19 mouse cellular contexts compared by ENCODE assay signal in the genomic region with DNA sequence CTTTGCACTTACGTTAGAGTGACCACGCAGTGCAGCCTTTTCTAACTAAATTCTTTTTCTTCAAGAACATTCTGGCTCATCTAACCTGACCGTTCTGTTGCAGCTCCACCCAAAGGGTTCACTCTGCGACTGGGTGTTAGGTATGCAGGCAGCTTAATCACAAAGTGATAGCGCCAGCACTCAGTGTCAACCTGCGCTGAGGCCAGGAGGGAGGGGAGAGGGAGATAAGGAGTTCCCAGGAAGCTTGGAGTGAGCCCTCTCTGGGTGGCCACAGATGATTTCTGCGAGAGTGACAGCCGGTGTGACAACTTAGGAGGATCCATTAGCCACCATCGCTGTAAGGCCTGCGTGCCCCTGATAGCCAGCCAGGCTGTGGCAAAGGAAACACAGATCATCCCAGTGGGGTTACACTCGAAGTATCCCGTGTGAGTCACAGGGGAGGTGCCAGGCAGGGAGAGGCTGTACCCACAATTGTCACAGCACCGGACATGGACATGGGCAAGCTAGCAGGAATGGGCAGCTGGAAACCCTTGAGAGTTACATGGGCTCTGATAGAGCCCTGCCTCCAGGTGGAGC. TPM values are rescaled to one million over a fixed set of nuclear protein-coding genes. Genes with fewer than 3 reads are reported as not detected.
DNase-seq lines count a peak whose midpoint lies in the region; ATAC-seq and TF ChIP-seq lines count a peak whose summit lies in the region.
"Had no signal": no experiment of that assay in that cellular context is flagged by ENCODE, and none has a peak within 500 bp of the region (broad histone marks: within the 10 kb centered on the region; RNA-seq: fewer than 3 reads in every experiment).

No protein-coding gene starts in this region.

- intact Hi-C loops in gastrocnemius, adult 2 months (cut with DNase I): no loop called here
- intact Hi-C loops in gastrocnemius, postnatal 36 days (cut with DNase I): no loop called here

- DNase-seq in gastrocnemius, adult 2 months: no peak
- DNase-seq in gastrocnemius, adult 18-20 months (ENCODE audit: low spot score): no peak
- peak; percentile 38 for DNase-seq in 3134 (ENCODE audit: extremely low read depth, insufficient read length, low spot score)
- DNase-seq in gastrocnemius, postnatal 36 days: no peak
- DNase-seq: cerebellum, adult 9-10 months; embryo, embryonic 11 days; gastrocnemius, postnatal 25 days; kidney, adult 2 months; kidney, postnatal 36 days; lung, postnatal 36 days; retina, postnatal 1 day had no signal

- ATAC-seq in heart, embryonic 16.5 days (replicated peaks; ENCODE audit: extremely low read depth, insufficient read depth, low FRiP score): no peak; the same call in 1 of the 2 replicates
- ATAC-seq in kidney, embryonic 14.5 days (ENCODE audit: low FRiP score, low TSS enrichment): no peak
- ATAC-seq: forebrain, embryonic 16.5 days had no signal

- peak overlapping the region; percentile 20 for H3K27ac ChIP-seq in gastrocnemius, adult 2 months
- H3K27ac ChIP-seq in heart, embryonic 16.5 days (ENCODE audit: low read length): peak overlapping the region; percentile 14; the same call in 1 of the 2 replicates
- peak overlapping the region; percentile 89 for H3K27ac ChIP-seq in small intestine, adult 2 months (ENCODE audit: insufficient read depth, low read depth, low read length)
- H3K27ac ChIP-seq in kidney, embryonic 14.5 days (ENCODE audit: low read depth, low read length): no peak overlapping the region
- H3K27ac ChIP-seq: hindbrain, embryonic 12.5 days had no signal

- no peaks in the 10 kb centered on the region for H3K9me3 ChIP-seq in heart, embryonic 16.5 days (replicated peaks; ENCODE audit: control insufficient read depth, low read length)
- no peaks in the 10 kb centered on the region for H3K9me3 ChIP-seq in kidney, embryonic 14.5 days (ENCODE audit: control insufficient read depth, low read length)
- H3K9me3 ChIP-seq: hindbrain, embryonic 12.5 days had no signal

- TF ChIP-seq POLR2A in small intestine, adult 2 months (IDR thresholded peaks at IDR 0.05; ENCODE audit: low read depth, low read length): peak; percentile 11; the same call in 1 of the 2 replicates

- 36% methylated on average over 13 of the region's 13 CpGs for WGBS in heart, embryonic 16.5 days
- 28% methylated on average over 13 of the region's 13 CpGs for WGBS in small intestine, adult 2 months
- 94% methylated on average over 13 of the region's 13 CpGs for WGBS in kidney, embryonic 14.5 days

- H3K36me3 ChIP-seq in heart, embryonic 16.5 days (ENCODE audit: control insufficient read depth, insufficient read depth): peaks cover 8% of the 10 kb centered on the region; the same call in 1 of the 2 replicates
- H3K36me3 ChIP-seq in small intestine, adult 2 months (ENCODE audit: control insufficient read depth, insufficient read depth, low read length): peaks cover 2% of the 10 kb centered on the region; the same call in 1 of the 2 replicates
- peaks cover 76% of the 10 kb centered on the region for H3K36me3 ChIP-seq in kidney, embryonic 14.5 days (ENCODE audit: control insufficient read depth, insufficient read depth, low read length)

- 0 out of 2 replicates have a peak, but pooled peaks cover 2% of the 10 kb centered on the region for H3K27me3 ChIP-seq in heart, embryonic 16.5 days (ENCODE audit: control insufficient read depth, insufficient read depth, low read length)
- H3K27me3 ChIP-seq in small intestine, adult 2 months (ENCODE audit: control insufficient read depth, insufficient read depth, low read length): no peaks in the 10 kb centered on the region
- H3K27me3 ChIP-seq in kidney, embryonic 14.5 days (ENCODE audit: control insufficient read depth, insufficient read depth, low read length): no peaks in the 10 kb centered on the region
- H3K27me3 ChIP-seq: hindbrain, embryonic 12.5 days had no signal

- no peak overlapping the region for H3K4me3 ChIP-seq in gastrocnemius, adult 2 months
- H3K4me3 ChIP-seq in heart, embryonic 16.5 days (ENCODE audit: low read length): no peak overlapping the region
- peak overlapping the region; percentile 1; the same call in 1 of the 2 replicates for H3K4me3 ChIP-seq in small intestine, adult 2 months (ENCODE audit: low read depth, low read length)
- H3K4me3 ChIP-seq in kidney, embryonic 14.5 days (ENCODE audit: low read length): no peak overlapping the region
- H3K4me3 ChIP-seq: erythroblast, embryonic 14.5 days; hindbrain, embryonic 12.5 days had no signal

- no peak for TF ChIP-seq CTCF in gastrocnemius, adult 2 months (IDR thresholded peaks at IDR 0.05)
- TF ChIP-seq CTCF in small intestine, adult 2 months (IDR thresholded peaks at IDR 0.05; ENCODE audit: extremely low read depth, insufficient read length, insufficient replicate concordance, low read depth, low read length): no peak

- no peak overlapping the region for H3K9ac ChIP-seq in heart, embryonic 16.5 days (ENCODE audit: low read length)
- H3K9ac ChIP-seq in kidney, embryonic 14.5 days (ENCODE audit: low read depth, low read length): no peak overlapping the region
- H3K9ac ChIP-seq: hindbrain, embryonic 12.5 days had no signal

- H3K4me2 ChIP-seq in heart, embryonic 16.5 days (ENCODE audit: low read depth, low read length): 0 out of 2 replicates have a peak overlapping the region, but pooled peaks have one; percentile 9
- H3K4me2 ChIP-seq in kidney, embryonic 14.5 days (replicated peaks; ENCODE audit: low read depth, low read length): no peak overlapping the region
- H3K4me2 ChIP-seq: hindbrain, embryonic 12.5 days; midbrain, embryonic 11.5 days had no signal

- peaks cover 23% of the 10 kb centered on the region for H3K4me1 ChIP-seq in heart, embryonic 16.5 days (ENCODE audit: control insufficient read depth, insufficient read depth, low read length)
- peaks cover 41% of the 10 kb centered on the region for H3K4me1 ChIP-seq in small intestine, adult 2 months (ENCODE audit: control insufficient read depth, insufficient read depth, insufficient read length, low read length)
- H3K4me1 ChIP-seq in kidney, embryonic 14.5 days (ENCODE audit: control insufficient read depth, insufficient read depth, low read length): no peaks in the 10 kb centered on the region
- H3K4me1 ChIP-seq: hindbrain, embryonic 12.5 days had no signal

RNA-seq across cellular contexts. Expression of gene Fbln1, which starts 24.3 kb away (rescaled TPM):
- 10 to 100 TPM in 1 of 2 experiments, 1 to 10 TPM in 1; 6.5 to 20.9 TPM for total RNA-seq in gastrocnemius, adult 2 months (2021)
- total RNA-seq in gastrocnemius, adult 18-20 months (2021): 10 to 100 TPM in 1 of 2 experiments, 1 to 10 TPM in 1; 8.5 to 11.1 TPM
- polyA plus RNA-seq in heart, embryonic 16.5 days (2015; fragmentation: Nextera tagmentation; extraction: Ambion mirVana): 109 and 124 TPM in 2 replicates
- polyA plus RNA-seq in small intestine, adult 2 months (2012; rRNA removed): 139 and 456 TPM in 2 replicates
- polyA plus RNA-seq in kidney, embryonic 14.5 days (2014; fragmentation: Nextera tagmentation; extraction: Ambion mirVana): 174 and 188 TPM in 2 replicates
- 1 to 10 TPM; 4.8 to 5.7 TPM for total RNA-seq in gastrocnemius, postnatal 36 days (2021)
- total RNA-seq: neutrophil, adult 5-6 weeks had no signal
- polyA plus RNA-seq: erythroblast, embryonic 14.5 days had no signal
